Mouse (Mus musculus) midbrain, embryonic 14.5 days (tissue): ENCODE data around the gene Zmynd12. TPM values are rescaled to one million over a fixed set of nuclear protein-coding genes. Genes with fewer than 3 reads are reported as not detected.

Experiments used
- ATAC-seq: fragments of 200-750 bp; cut with Nextera tagmentation; 2 replicates; pipeline ENCODE4 v1.8.0; 2017; ENCODE audit warnings: moderate number of reproducible peaks, moderate library complexity; ENCODE audit not compliant: low FRiP score, low TSS enrichment
- DNase-seq: peaks from one replicate; pipeline ENCODE4 v3.0.0-alpha.2; 2015
- H3K27ac ChIP-seq: fragments of 300-500 bp; sonication (generic); replicated peaks from 2 replicates; pipeline ENCODE4 v1.5.1; 2014; ENCODE audit warnings: mild to moderate bottlenecking, low read depth, low read length, moderate library complexity
- H3K27me3 ChIP-seq: fragments of 300-500 bp; sonication (generic); 2 replicates; pipeline ENCODE4 v1.6.1; 2014; ENCODE audit warnings: low read length, control low read depth, mixed read lengths; ENCODE audit not compliant: control insufficient read depth, insufficient read depth
- H3K36me3 ChIP-seq: fragments of 300-500 bp; sonication (generic); 2 replicates; pipeline ENCODE4 v1.6.1; 2014; ENCODE audit warnings: low read length, control low read depth; ENCODE audit not compliant: control insufficient read depth, insufficient read depth
- H3K4me1 ChIP-seq: fragments of 300-500 bp; sonication (generic); 2 replicates; pipeline ENCODE4 v1.6.1; 2014; ENCODE audit warnings: mild to moderate bottlenecking, antibody characterized with exemption, low read length, control low read depth; ENCODE audit not compliant: control insufficient read depth, insufficient read depth
- H3K4me2 ChIP-seq: fragments of 300-500 bp; sonication (generic); 2 replicates; pipeline ENCODE4 v1.6.1; 2014; ENCODE audit warnings: mild to moderate bottlenecking, low read length, moderate library complexity
- H3K4me3 ChIP-seq: fragments of 300-500 bp; sonication (generic); replicated peaks from 2 replicates; pipeline ENCODE4 v1.5.1; 2014; ENCODE audit warnings: low read depth, low read length
- H3K9ac ChIP-seq: fragments of 300-500 bp; sonication (generic); replicated peaks from 2 replicates; pipeline ENCODE4 v1.6.1; 2014; ENCODE audit warnings: mild to moderate bottlenecking, low read length, moderate library complexity
- H3K9me3 ChIP-seq: fragments of 300-500 bp; sonication (generic); 2 replicates; pipeline ENCODE4 v1.6.1; 2016; ENCODE audit warnings: low read length, control low read depth, mixed read lengths; ENCODE audit not compliant: control insufficient read depth
- whole genome bisulfite sequencing: fragments of 180-500 bp; shearing (Covaris S2); extraction: QIAGEN DNeasy Blood & Tissue Kit; methylation state at CpG from one replicate; pipeline ENCODE4 v1.1.7; 2014; 5-methylcytosine and 5-hydroxymethylcytosine counted together
- polyA plus RNA-seq: library from polyadenylated mRNA; unstranded; fragments of >200 nt; fragmentation: Nextera tagmentation; extraction: Ambion mirVana; gene quantifications from 2 replicates; pipeline ENCODE4 v1.2.1, GENCODE M21; 2014

The Zmynd12 gene
- 0.30 and 0.45 TPM in 2 replicates for polyA plus RNA-seq

GRCm38 (mm10) chr4:119422294-119422964 lies at the start of gene Zmynd12, which contains the start of gene Ppcs:
Gene Zmynd12 (plus strand): TSS chr4:119422814.
Gene Ppcs (minus strand): TSS chr4:119422420.
- ATAC-seq = peak; percentile 93
- H3K9me3 ChIP-seq = no peaks in the 10 kb centered on the region
- no peaks in the 10 kb centered on the region for H3K27me3 ChIP-seq
- H3K4me2 ChIP-seq = peak within 1 kb of the TSS; percentile 94
- peak within 1 kb of the TSS; percentile 59 for H3K4me3 ChIP-seq
- DNase-seq = peak; percentile 93
- peak within 1 kb of the TSS; percentile 70 for H3K9ac ChIP-seq
- peak within 1 kb of the TSS; percentile 90 for H3K27ac ChIP-seq
- under 1% methylated on average over 52 of the region's 52 CpGs for WGBS
- 0 out of 2 replicates have a peak, but pooled peaks cover 3% of the 10 kb centered on the region for H3K36me3 ChIP-seq
- peaks cover 16% of the 10 kb centered on the region for H3K4me1 ChIP-seq

GRCm38 (mm10) chr4:119381471-119382190 lies 41.0 kb upstream of the Zmynd12 start:
- H3K4me2 ChIP-seq = no peak overlapping the region
- no peaks in the 10 kb centered on the region for H3K4me1 ChIP-seq
- WGBS = 80% methylated on average over 7 of the region's 7 CpGs
- H3K36me3 ChIP-seq = no peaks in the 10 kb centered on the region
- H3K9ac ChIP-seq = no peak overlapping the region
- H3K9me3 ChIP-seq = no peaks in the 10 kb centered on the region
- no peak for ATAC-seq
- no peak for DNase-seq
- no peak overlapping the region for H3K27ac ChIP-seq
- no peak overlapping the region for H3K4me3 ChIP-seq
- H3K27me3 ChIP-seq = no peaks in the 10 kb centered on the region

- Histone ChIP-seq H3K4me1 (no peaks in the 10 kb centered on the region), H3K27me3 (no peaks in the 10 kb centered on the region), H3K4me2 (no peak overlapping the region), H3K9me3 (no peaks in the 10 kb centered on the region), H3K36me3 (peaks cover 17% of the 10 kb centered on the region; the same call in 1 of the 2 replicates), H3K27ac (no peak overlapping the region), H3K9ac (no peak overlapping the region), H3K4me3 (no peak overlapping the region)
- no peak for ATAC-seq
- no peak for DNase-seq
- 47% methylated on average over 3 of the region's 3 CpGs for WGBS
These were observed 33.4 kb upstream of the Zmynd12 start for GRCm38 (mm10) chr4:119389184-119389583.

GRCm38 (mm10) chr4:119390369-119390768 lies 32.2 kb upstream of the Zmynd12 start:
- WGBS = 88% methylated on average over 1 of the region's 1 CpGs

GRCm38 (mm10) chr4:119398751-119399150 lies 23.9 kb upstream of the Zmynd12 start:
- Histone ChIP-seq H3K9ac (no peak overlapping the region), H3K4me3 (no peak overlapping the region), H3K27ac (no peak overlapping the region), H3K4me2 (no peak overlapping the region), H3K9me3 (peaks cover 17% of the 10 kb centered on the region), H3K36me3 (peaks cover 25% of the 10 kb centered on the region), H3K4me1 (no peaks in the 10 kb centered on the region), H3K27me3 (no peaks in the 10 kb centered on the region)
- WGBS = 88% methylated on average over 7 of the region's 7 CpGs
- no peak for DNase-seq
- no peak for ATAC-seq

More at GRCm38 (mm10) chr4:119390369-119390768, 32.2 kb upstream of the Zmynd12 start:
- Histone ChIP-seq H3K27ac (no peak overlapping the region), H3K4me3 (no peak overlapping the region), H3K9ac (no peak overlapping the region), H3K4me1 (no peaks in the 10 kb centered on the region), H3K36me3 (peaks cover 17% of the 10 kb centered on the region; the same call in 1 of the 2 replicates), H3K9me3 (no peaks in the 10 kb centered on the region), H3K27me3 (no peaks in the 10 kb centered on the region), H3K4me2 (no peak overlapping the region)
- DNase-seq = peak; percentile 47
- no peak for ATAC-seq

GRCm38 (mm10) chr4:119400896-119401295 lies 21.7 kb upstream of the Zmynd12 start:
- WGBS = 60% methylated on average over 7 of the region's 7 CpGs
- Histone ChIP-seq H3K9ac (no peak overlapping the region), H3K4me1 (no peaks in the 10 kb centered on the region), H3K36me3 (peaks cover 28% of the 10 kb centered on the region), H3K9me3 (peaks cover 18% of the 10 kb centered on the region), H3K4me2 (no peak overlapping the region), H3K27me3 (no peaks in the 10 kb centered on the region), H3K27ac (no peak overlapping the region), H3K4me3 (no peak overlapping the region)
- DNase-seq (no peak), ATAC-seq (no peak)

GRCm38 (mm10) chr4:119403431-119403830 lies 19.2 kb upstream of the Zmynd12 start:
- Histone ChIP-seq H3K27me3 (no peaks in the 10 kb centered on the region), H3K4me2 (no peak overlapping the region), H3K9ac (no peak overlapping the region), H3K9me3 (peaks cover 18% of the 10 kb centered on the region), H3K4me3 (no peak overlapping the region), H3K27ac (no peak overlapping the region), H3K4me1 (no peaks in the 10 kb centered on the region), H3K36me3 (peaks cover 26% of the 10 kb centered on the region)
- ATAC-seq (no peak), DNase-seq (no peak)
- WGBS = 81% methylated on average over 2 of the region's 2 CpGs

- Histone ChIP-seq H3K9ac (no peak overlapping the region), H3K4me1 (no peaks in the 10 kb centered on the region), H3K36me3 (no peaks in the 10 kb centered on the region), H3K9me3 (no peaks in the 10 kb centered on the region), H3K4me3 (no peak overlapping the region), H3K27me3 (0 out of 2 replicates have a peak, but pooled peaks cover 5% of the 10 kb centered on the region), H3K4me2 (no peak overlapping the region), H3K27ac (no peak overlapping the region)
- ATAC-seq (no peak), DNase-seq (no peak)
- 80% methylated on average over 12 of the region's 12 CpGs for WGBS
These were observed 10.6 kb upstream of the Zmynd12 start for GRCm38 (mm10) chr4:119411877-119412650.
